35 mouse cellular contexts compared by ENCODE assay signal in the genomic region with DNA sequence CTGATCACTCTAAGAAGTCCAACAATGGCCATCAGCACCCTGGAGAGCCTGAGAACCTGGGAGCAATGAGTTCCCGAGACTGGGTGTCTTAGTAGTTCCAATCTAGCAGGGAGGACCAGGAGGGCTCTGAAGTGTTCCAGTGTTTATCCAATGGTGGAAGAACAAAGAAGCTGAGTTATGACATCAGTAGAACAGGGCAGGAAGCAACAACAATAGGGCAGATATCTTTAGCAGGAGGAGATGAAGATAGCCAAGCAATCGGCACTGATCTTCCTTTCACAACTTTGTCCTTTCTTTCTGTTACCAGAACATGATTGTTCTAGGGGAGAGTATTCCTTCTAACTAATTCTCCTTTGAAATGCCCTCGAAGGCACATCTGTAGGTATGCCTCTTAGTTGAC.
"Had no signal": no experiment of that assay in that cellular context is flagged by ENCODE, and none has a peak within 500 bp of the region (broad histone marks: within the 10 kb centered on the region; RNA-seq: fewer than 3 reads in every experiment).

No protein-coding gene starts in this region.

- H3K4me2 ChIP-seq: heart, embryonic 11.5 days; heart, embryonic 12.5 days; heart, embryonic 13.5 days; heart, embryonic 15.5 days; hindbrain, embryonic 12.5 days; hindbrain, embryonic 13.5 days; hindbrain, embryonic 14.5 days; hindbrain, embryonic 15.5 days; intestine, embryonic 15.5 days; kidney, embryonic 15.5 days had no signal

- H3K4me1 ChIP-seq: heart, embryonic 10.5 days; heart, embryonic 12.5 days; heart, embryonic 13.5 days; heart, embryonic 15.5 days; hindbrain, embryonic 12.5 days; hindbrain, embryonic 13.5 days; hindbrain, embryonic 15.5 days; intestine, embryonic 15.5 days; kidney, embryonic 15.5 days had no signal

- DNase-seq: heart, adult 2 months; heart, postnatal 10 days; heart, postnatal 14 days; heart, postnatal 36 days; heart, postnatal 4 days; kidney, adult 11 months; kidney, adult 18-20 months; kidney, adult 2 months; kidney, adult 8-10 months; kidney, adult 9 months; kidney, postnatal 10 days; kidney, postnatal 14 days; kidney, postnatal 25 days; kidney, postnatal 36 days; kidney, postnatal 4 days; layer of hippocampus, adult 9-11 months had no signal

- H3K36me3 ChIP-seq: heart, embryonic 10.5 days; heart, embryonic 12.5 days; heart, embryonic 13.5 days; heart, embryonic 15.5 days; hindbrain, embryonic 10.5 days; hindbrain, embryonic 12.5 days; hindbrain, embryonic 13.5 days; hindbrain, embryonic 15.5 days; intestine, embryonic 15.5 days; kidney, embryonic 15.5 days had no signal

- H3K9me3 ChIP-seq: heart, embryonic 10.5 days; heart, embryonic 12.5 days; heart, embryonic 13.5 days; heart, embryonic 15.5 days; hindbrain, embryonic 10.5 days; hindbrain, embryonic 12.5 days; hindbrain, embryonic 13.5 days; hindbrain, embryonic 15.5 days; intestine, embryonic 15.5 days; kidney, embryonic 15.5 days had no signal

- H3K27ac ChIP-seq: heart, adult 2 months; heart, embryonic 10.5 days; heart, embryonic 13.5 days; heart, embryonic 15.5 days; hindbrain, embryonic 10.5 days; hindbrain, embryonic 12.5 days; hindbrain, embryonic 13.5 days; hindbrain, embryonic 14.5 days; hindbrain, embryonic 15.5 days; hindbrain, postnatal 0 days; intestine, embryonic 15.5 days; kidney, embryonic 15.5 days; kidney, postnatal 0 days; layer of hippocampus, adult 2 months had no signal

- ATAC-seq: hindbrain, embryonic 16.5 days; hindbrain, postnatal 0 days; inflammation-experienced regulatory T-cells, adult 6 months; intestine, embryonic 15.5 days; intestine, embryonic 16.5 days; intestine, postnatal 0 days had no signal

- H3K27me3 ChIP-seq: heart, embryonic 12.5 days; heart, embryonic 13.5 days; heart, embryonic 15.5 days; hindbrain, embryonic 12.5 days; hindbrain, embryonic 13.5 days; hindbrain, embryonic 15.5 days; intestine, embryonic 15.5 days; kidney, embryonic 15.5 days had no signal

- H3K4me3 ChIP-seq: heart, adult 2 months; heart, embryonic 10.5 days; heart, embryonic 12.5 days; heart, embryonic 13.5 days; heart, embryonic 15.5 days; hindbrain, embryonic 10.5 days; hindbrain, embryonic 12.5 days; hindbrain, embryonic 13.5 days; hindbrain, embryonic 15.5 days; intestine, embryonic 15.5 days; kidney, embryonic 15.5 days; layer of hippocampus, adult 2 months had no signal

- H3K9ac ChIP-seq: heart, embryonic 12.5 days; heart, embryonic 13.5 days; heart, embryonic 15.5 days; hindbrain, embryonic 12.5 days; hindbrain, embryonic 13.5 days; hindbrain, embryonic 14.5 days; hindbrain, embryonic 15.5 days; intestine, embryonic 15.5 days; kidney, embryonic 15.5 days had no signal
